Mouse (Mus musculus) frontal cortex, postnatal 14 days (tissue): ENCODE results near the gene Rps27l.

Experiments used
- DNase-seq, 2 experiments: peaks; one replicate each; pipeline ENCODE4 v3.0.0; 2022; ENCODE audit warnings: low spot score in 2 of 2

Gene Rps27l

GRCm38 (mm10) chr9:66982085-66982484 lies 36.2 kb downstream of the Rps27l start:
- no peak for DNase-seq

DNA sequence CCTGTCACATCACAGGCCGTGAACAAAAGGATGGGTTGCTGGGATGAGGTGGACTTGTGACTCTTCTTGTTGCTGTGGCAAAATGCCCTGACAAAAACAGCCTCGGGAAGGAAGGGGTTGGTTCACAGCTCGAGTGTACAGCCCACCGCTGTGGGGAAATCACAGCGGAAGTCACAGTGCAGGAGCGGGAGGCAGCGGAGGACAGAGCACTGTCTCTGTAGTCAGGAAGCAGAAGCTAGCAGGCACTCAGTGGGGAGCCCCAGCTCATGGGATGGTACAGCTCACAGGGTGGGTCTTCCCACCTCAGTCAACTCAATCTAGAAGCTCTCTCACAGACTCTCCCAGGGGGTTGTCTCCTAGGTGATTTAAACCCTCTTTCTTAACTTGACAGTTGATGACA lies 39.5 kb downstream of the Rps27l start:
- no peak for DNase-seq

DNA sequence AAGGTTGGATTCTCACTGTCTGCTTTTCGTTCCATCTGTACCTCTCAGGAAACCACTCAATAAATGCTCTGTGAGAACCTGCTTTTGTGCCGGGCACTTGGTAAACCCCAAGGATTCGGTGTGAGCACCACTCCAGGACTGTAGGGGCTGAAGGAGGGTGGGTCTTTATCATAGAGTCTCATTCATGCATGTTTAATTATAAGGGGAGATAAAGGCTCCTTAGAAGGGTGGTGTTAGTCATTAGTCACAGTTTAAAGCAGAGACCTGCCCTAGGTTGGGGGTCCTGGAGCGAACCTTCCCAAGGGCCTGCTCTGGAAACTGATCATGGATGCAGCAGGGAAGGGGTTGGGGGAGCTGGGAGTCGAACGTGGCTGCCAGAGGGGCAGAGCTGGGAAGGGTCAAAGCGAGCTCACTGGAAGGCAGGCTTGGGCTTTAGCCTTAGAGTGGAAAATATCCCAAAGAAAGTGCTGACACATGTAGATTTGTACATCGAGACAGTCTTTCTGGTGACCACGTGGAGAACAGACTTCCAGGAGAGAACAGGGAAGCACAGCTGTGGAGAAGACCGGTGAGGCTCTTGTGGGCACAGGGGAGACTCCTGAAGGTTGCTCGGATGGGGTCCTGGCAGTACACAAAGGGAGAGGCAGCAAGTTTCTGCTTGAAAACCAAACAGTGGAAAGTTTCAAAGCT lies 42.5 kb downstream of the Rps27l start:
- DNase-seq: no peak

- DNase-seq: no peak
Measured at GRCm38 (mm10) chr9:66988888-66989414, 43.1 kb downstream of the Rps27l start.

DNA sequence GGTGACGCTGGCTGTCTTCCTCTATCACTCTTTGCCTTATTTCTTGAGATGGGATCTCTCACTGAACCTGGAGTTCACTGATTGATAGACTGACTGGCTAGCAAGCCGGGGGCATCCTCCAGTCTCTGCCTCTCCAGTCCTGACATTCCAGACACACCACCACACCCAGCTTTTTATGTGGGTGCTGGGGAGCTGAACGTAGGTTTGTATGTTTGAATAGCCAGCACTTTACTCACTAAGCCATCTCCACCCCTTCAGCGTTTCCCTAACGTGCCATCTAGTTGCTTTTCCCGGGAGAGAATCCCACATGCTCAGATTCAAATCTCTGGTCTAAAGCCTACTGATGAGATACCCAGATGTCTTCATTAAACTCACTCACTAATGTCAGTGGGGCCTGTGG lies 43.7 kb downstream of the Rps27l start:
- no peak for DNase-seq

- DNase-seq: no peak
Measured at GRCm38 (mm10) chr9:66990046-66990445, 44.2 kb downstream of the Rps27l start.

DNA sequence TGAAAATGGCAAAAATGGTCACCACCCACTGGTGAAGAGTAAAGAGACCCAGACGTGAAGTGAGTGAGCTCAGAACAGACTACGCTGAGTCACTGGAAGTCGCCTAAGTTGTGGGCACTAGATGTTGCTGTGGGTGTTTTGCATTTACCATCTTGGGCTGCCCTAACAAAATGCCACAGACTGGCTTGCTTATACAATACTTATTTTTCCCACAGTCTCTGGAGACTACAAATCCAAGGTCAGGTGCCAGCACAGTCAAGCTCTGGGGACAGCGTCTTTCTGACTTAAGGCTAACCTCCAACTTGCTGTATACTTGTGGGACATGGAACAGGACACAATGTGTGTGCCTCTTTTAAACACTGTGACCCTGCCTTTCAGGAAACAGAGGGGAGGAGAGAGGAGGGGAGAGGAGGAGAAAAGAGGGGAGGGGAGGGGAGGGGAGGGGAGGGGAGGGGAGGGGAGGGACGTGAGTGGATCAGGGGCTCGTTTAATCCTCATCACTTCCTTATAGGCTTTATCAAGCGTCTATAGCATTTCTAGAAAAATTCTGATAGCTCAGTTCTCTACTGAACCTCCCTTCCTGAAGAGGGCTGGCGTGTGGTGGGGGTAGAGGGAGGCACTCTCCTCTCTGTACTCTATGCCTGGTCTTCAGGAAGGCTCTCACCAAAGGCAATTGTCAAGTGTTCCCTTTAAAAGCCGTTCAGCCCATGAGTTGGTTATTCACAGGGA lies 45.3 kb downstream of the Rps27l start:
- DNase-seq: no peak

DNA sequence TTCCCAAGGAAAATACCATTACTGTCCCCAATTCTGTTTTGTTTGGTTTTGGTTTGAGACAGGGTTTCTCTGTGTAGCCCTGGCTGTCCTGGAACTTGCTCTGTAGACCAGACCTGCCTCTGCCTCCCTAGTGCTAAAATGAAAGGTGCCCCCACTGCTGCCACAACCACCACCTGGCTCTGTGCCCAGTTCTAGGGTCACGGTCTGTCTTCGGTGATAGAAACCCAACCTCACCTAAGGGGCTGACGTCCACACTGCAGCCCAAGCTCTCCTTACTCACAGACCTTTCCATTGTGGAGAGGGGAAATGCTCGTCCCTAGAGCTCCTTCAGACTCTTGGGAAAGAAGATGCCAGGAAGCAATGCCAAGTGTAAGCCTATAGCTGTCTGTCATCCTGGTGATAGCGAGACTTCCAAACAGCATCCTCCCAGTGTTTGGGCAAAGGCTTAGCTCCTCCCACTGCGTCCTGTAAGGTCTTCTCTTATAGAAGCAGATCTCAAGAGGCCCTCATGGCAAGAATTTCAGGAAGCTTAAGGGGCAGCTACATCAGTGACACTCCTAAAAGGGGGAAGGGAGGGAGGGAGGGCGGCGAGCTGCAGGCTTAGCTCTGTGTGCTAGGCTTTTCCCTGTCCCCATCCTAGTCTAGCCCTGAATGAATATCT lies 46.0 kb downstream of the Rps27l start:
- DNase-seq: no peak
